Mouse (Mus musculus): ENCODE results near the gene Oasl2.

GRCm38 (mm10) chr5:114902413-114902812, 5.7 kb downstream of the Oasl2 start:
- TF ChIP-seq CTCF (IDR thresholded peaks at IDR 0.05; ENCODE audit: control insufficient read depth, insufficient read depth, low read length): peak; percentile 85
- no peak for TF ChIP-seq POLR2A (IDR thresholded peaks at IDR 0.05; ENCODE audit: borderline replicate concordance, control insufficient read depth, low read depth, low read length)
